Mouse (Mus musculus) testis, adult 2 months (tissue): ENCODE data around the gene Golt1a.

Source experiments
- CTCF ChIP-seq: fragments of 200-500 bp; IDR thresholded peaks from 2 replicates; pipeline ENCODE4 v1.5.1; 2012; ENCODE audit warnings: low read depth, mild to moderate bottlenecking, inconsistent platforms, low read length, moderate library complexity; ENCODE audit not compliant: control insufficient read depth, insufficient read depth, insufficient replicate concordance
- POLR2A ChIP-seq: fragments of 200-500 bp; IDR thresholded peaks from 2 replicates; pipeline ENCODE4 v1.6.1; 2012; ENCODE audit warnings: low read depth, mild to moderate bottlenecking, inconsistent platforms, low read length, moderate library complexity; ENCODE audit not compliant: control insufficient read depth

- TF ChIP-seq POLR2A, result no peak
- no peak for TF ChIP-seq CTCF
Observed at GRCm38 (mm10) chr1:133285907-133286306, 23.7 kb upstream of the Golt1a start.
